Mouse (Mus musculus) neural tube, embryonic 10.5 days (tissue): Measurements from ENCODE around the gene Ssh2.

ENCODE experiments used
- DNase-seq: peaks from one replicate; pipeline ENCODE4 v3.0.0-alpha.2; 2017; ENCODE audit warnings: low spot score; ENCODE audit errors: extremely low spot score

Gene Ssh2

GRCm38 (mm10) chr11:77406329-77406728 is 190.2 kb downstream of the Ssh2 start:
- no peak for DNase-seq

GRCm38 (mm10) chr11:77409879-77410278 is 193.8 kb downstream of the Ssh2 start:
- no peak for DNase-seq

- DNase-seq = no peak
These were observed 195.2 kb downstream of the Ssh2 start for GRCm38 (mm10) chr11:77411284-77411683.

GRCm38 (mm10) chr11:77414141-77414839 is 198.2 kb downstream of the Ssh2 start:
- DNase-seq = no peak

- no peak for DNase-seq
These were observed 200.3 kb downstream of the Ssh2 start for GRCm38 (mm10) chr11:77416212-77417000.

GRCm38 (mm10) chr11:77418021-77418420 is 201.9 kb downstream of the Ssh2 start:
- no peak for DNase-seq

GRCm38 (mm10) chr11:77423175-77423859 is 207.2 kb downstream of the Ssh2 start:
- no peak for DNase-seq

- no peak for DNase-seq
These were observed 212.4 kb downstream of the Ssh2 start for GRCm38 (mm10) chr11:77428446-77428845.

- DNase-seq = no peak
These were observed 220.9 kb downstream of the Ssh2 start for GRCm38 (mm10) chr11:77437026-77437425.

- no peak for DNase-seq
These were observed 224.0 kb downstream of the Ssh2 start for GRCm38 (mm10) chr11:77440081-77440480.

- DNase-seq = no peak
These were observed 224.9 kb downstream of the Ssh2 start for GRCm38 (mm10) chr11:77441020-77441419.

- DNase-seq = no peak
These were observed 226.4 kb downstream of the Ssh2 start for GRCm38 (mm10) chr11:77442186-77443170.

GRCm38 (mm10) chr11:77444939-77445338 is 228.9 kb downstream of the Ssh2 start:
- DNase-seq = no peak

- DNase-seq = no peak
These were observed 230.5 kb downstream of the Ssh2 start for GRCm38 (mm10) chr11:77446628-77447041.

- no peak for DNase-seq
These were observed 233.1 kb downstream of the Ssh2 start for GRCm38 (mm10) chr11:77449224-77449623.

GRCm38 (mm10) chr11:77451670-77452069 is 235.6 kb downstream of the Ssh2 start:
- no peak for DNase-seq

- no peak for DNase-seq
These were observed 237.3 kb downstream of the Ssh2 start for GRCm38 (mm10) chr11:77453388-77453787.

GRCm38 (mm10) chr11:77455770-77456510 is 239.9 kb downstream of the Ssh2 start:
- DNase-seq = no peak

GRCm38 (mm10) chr11:77456866-77457265 is 240.8 kb downstream of the Ssh2 start:
- DNase-seq = no peak

- DNase-seq = no peak
These were observed 245.8 kb downstream of the Ssh2 start for GRCm38 (mm10) chr11:77461856-77462255.
